Mouse (Mus musculus) activated CD4-positive, CD25-positive, alpha-beta regulatory T cell (primary cell): Measurements from ENCODE around the gene Gm17402. TPM values are rescaled to one million over a fixed set of nuclear protein-coding genes. Genes with fewer than 3 reads are reported as not detected.

Experiments used
- polyA plus RNA-seq, 2 experiments: library from polyadenylated mRNA; unstranded; fragments of 100-300 nt; shearing (Covaris generic); gene quantifications; one replicate each; pipeline ENCODE4 v1.2.1; 2017

Gm17402 gene
- not detected for polyA plus RNA-seq

GRCm38 (mm10) chr3:67375063-67375462 is at the start of gene Gm17402:
Gene Gm17402 (minus strand): TSS chr3:67375163.

DNA sequence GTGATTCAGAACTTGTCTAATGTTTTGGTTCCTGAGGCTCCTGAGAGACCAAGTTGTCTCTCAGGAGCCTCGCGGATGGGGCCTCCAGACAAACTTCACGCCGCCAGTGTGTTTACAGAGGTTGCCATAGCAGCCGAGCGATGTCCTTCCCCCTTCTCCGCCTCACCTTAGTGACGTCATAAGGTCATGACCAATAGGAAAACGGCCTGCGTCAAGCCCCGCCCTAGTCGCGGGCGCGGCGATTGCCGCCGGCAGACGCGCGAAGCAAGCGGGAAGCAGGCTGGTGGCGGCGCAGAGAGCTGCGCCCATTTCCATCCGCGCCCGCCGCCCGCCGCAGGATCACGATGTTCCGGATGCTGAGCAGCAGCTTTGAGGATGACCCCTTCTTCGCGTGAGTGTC is 1.1 kb downstream of the Gm17402 start, which contains the start of gene Mlf1:
Gene Mlf1, plus strand, starts transcription at position 226 of the 400 bp plus-strand sequence.

Other genes starting within 250 kb of the Gm17402 start
- 1 to 10 TPM; 1.6 TPM for gene Mlf1, start 1.1 kb downstream of the Gm17402 start, polyA plus RNA-seq
- gene Gfm1, start 54.9 kb upstream of the Gm17402 start, polyA plus RNA-seq, result 10 to 100 TPM; 39.1 to 44.9 TPM
- 10 to 100 TPM; 39.3 to 93.9 TPM for gene Lxn, start 88.8 kb upstream of the Gm17402 start, polyA plus RNA-seq
- under 1 TPM in 1 of 2 experiments, not detected in 1; 0.39 TPM for gene Rarres1, start 140.4 kb upstream of the Gm17402 start, polyA plus RNA-seq
- 10 to 100 TPM; 59.2 to 94.8 TPM for gene Mfsd1, start 207.6 kb upstream of the Gm17402 start, polyA plus RNA-seq